Mouse (Mus musculus): ENCODE data around the gene Tbc1d7. TPM values are rescaled to one million over a fixed set of nuclear protein-coding genes. Genes with fewer than 3 reads are reported as not detected.
A peak's percentile ranks its signal among the peaks of the same experiment; 100 is the strongest.

Tbc1d7 gene
- polyA plus RNA-seq, 2 experiments = 4.7 to 12.6 TPM

GRCm38 (mm10) chr13:43209560-43209959, 38.3 kb upstream of the Tbc1d7 start:
- 31% methylated on average over 5 of the region's 5 CpGs for WGBS (ENCODE audit: insufficient replicate concordance)
- TF ChIP-seq CTCF (IDR thresholded peaks at IDR 0.05; ENCODE audit: low read depth) (no peak), EP300 (IDR thresholded peaks at IDR 0.05; ENCODE audit: low read depth) (no peak)
- no peaks in the 10 kb centered on the region for H3K36me3 ChIP-seq (replicated peaks; ENCODE audit: control insufficient read depth, insufficient read depth, low read depth)
- no peak overlapping the region for H3K9ac ChIP-seq (replicated peaks)
- no peak overlapping the region for H3K27ac ChIP-seq
- DNase-seq (ENCODE audit: low read depth in 3 of 3, low spot score in 3 of 3) (no peak), ATAC-seq (ENCODE audit: insufficient read depth) (no peak)
- H3K4me3 ChIP-seq (ENCODE audit: insufficient read depth in 1 of 2, low read depth in 2 of 2, low read length in 2 of 2) = no peak overlapping the region
- peaks cover 6 to 16% of the 10 kb centered on the region in 2 experiments for H3K4me1 ChIP-seq (replicated peaks; ENCODE audit: control insufficient read depth in 2 of 2, insufficient read depth in 2 of 2, low read length in 1 of 2)
- H3K4me2 ChIP-seq (ENCODE audit: low read depth) = no peak overlapping the region
- H3K9me3 ChIP-seq (ENCODE audit: control insufficient read depth, low read length) = no peaks in the 10 kb centered on the region
- H3K27me3 ChIP-seq (ENCODE audit: control insufficient read depth, insufficient read depth, low read length) = no peaks in the 10 kb centered on the region; the same call in none of the 2 replicates

DNA sequence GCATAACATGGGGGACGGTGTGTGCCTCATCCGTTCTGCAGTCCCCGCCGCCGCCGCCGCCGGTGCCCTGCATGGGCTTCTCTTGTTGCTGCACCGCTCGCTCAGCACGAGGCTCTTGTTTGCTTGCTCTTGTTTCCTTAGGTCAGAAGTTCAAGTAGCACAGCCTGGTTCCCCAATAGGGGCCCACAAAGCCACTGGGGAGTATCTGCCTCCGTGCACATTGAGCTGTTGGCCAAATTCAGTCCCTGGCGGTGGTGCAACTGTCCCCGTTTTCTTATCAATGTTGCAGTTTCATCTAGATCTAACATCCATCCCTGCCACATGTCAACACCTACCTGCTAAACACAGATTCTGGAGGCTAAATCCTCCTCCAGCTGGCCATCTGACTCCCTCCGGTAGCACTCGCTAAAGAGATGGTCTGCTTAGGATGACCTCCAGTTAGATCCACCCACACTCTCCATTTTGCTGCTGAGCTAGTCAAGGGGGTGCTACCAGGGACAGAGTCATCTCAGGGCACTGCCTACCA, 37.7 kb upstream of the Tbc1d7 start:
- H3K9ac ChIP-seq (replicated peaks) = no peak overlapping the region
- no peak for TF ChIP-seq CTCF (IDR thresholded peaks at IDR 0.05; ENCODE audit: low read depth)
- peak; percentile 67 for TF ChIP-seq EP300 (IDR thresholded peaks at IDR 0.05; ENCODE audit: low read depth)
- ATAC-seq (ENCODE audit: insufficient read depth) (peak; percentile 62), DNase-seq (ENCODE audit: low read depth in 3 of 3, low spot score in 3 of 3) (no peak)
- H3K4me3 ChIP-seq (ENCODE audit: insufficient read depth in 1 of 2, low read depth in 2 of 2, low read length in 2 of 2) = no peak overlapping the region
- peaks cover 6 to 16% of the 10 kb centered on the region in 2 experiments for H3K4me1 ChIP-seq (replicated peaks; ENCODE audit: control insufficient read depth in 2 of 2, insufficient read depth in 2 of 2, low read length in 1 of 2)
- no peak overlapping the region for H3K27ac ChIP-seq
- H3K9me3 ChIP-seq (ENCODE audit: control insufficient read depth, low read length) = no peaks in the 10 kb centered on the region
- no peaks in the 10 kb centered on the region; the same call in 1 of the 2 replicates for H3K27me3 ChIP-seq (ENCODE audit: control insufficient read depth, insufficient read depth, low read length)
- H3K36me3 ChIP-seq (replicated peaks; ENCODE audit: control insufficient read depth, insufficient read depth, low read depth) = no peaks in the 10 kb centered on the region
- peak overlapping the region; percentile 31 for H3K4me2 ChIP-seq (ENCODE audit: low read depth)
- WGBS (ENCODE audit: insufficient replicate concordance) = 24% methylated on average over 16 of the region's 16 CpGs

DNA sequence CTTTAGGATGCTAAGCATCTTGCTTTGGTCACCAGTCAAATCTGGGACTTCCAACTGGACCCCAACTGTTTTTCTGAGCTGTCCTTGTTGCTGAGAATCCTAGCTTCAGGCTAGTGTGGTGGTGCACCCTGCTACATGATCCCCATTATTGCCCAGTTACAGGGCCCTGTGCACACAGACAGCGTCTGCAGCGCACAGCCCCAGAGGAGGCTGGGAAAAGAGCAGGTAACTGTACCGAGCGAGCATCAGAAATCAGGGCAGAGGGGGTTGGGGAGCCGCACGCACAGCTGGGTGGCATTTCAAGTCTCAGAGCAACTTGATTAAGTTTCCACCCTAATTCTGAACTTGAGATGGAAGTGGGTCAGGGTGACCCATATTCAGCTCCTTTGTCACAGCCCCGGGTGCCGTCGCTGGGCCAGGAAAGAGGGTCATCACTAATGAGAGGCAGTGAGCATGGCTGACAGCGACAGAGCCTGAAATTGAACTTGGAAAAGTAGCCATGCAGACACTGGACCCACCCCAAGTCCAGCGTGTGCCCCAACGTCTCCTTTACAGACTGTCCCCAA, 34.9 kb upstream of the Tbc1d7 start:
- DNase-seq (ENCODE audit: low read depth in 3 of 3, low spot score in 3 of 3) = no peak

DNA sequence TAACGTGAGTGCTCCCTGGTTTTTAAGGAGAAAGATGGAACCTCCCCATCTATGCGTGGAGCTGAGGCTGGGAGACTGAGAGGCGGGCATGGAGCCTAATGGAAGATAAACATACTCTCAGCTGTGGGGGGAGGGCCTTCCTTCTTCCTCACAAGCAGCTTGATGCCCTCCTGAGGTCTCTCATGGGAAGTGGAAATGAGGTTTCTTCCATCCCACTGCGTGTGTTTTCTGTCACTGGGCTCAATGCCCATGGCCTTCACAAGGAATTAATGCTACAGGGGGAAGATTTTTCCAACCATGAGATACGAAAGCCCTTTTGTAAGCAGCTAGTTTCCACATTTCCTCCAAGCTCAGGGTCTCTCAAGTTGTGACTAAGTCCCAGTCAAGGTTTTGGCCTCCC, 32.3 kb upstream of the Tbc1d7 start:
- Histone ChIP-seq H3K9me3 (ENCODE audit: control insufficient read depth, low read length) (no peaks in the 10 kb centered on the region), H3K27me3 (ENCODE audit: control insufficient read depth, insufficient read depth, low read length) (no peaks in the 10 kb centered on the region), H3K4me3 (ENCODE audit: insufficient read depth in 1 of 2, low read depth in 2 of 2, low read length in 2 of 2) (no peak overlapping the region), H3K4me2 (ENCODE audit: low read depth) (no peak overlapping the region), H3K36me3 (replicated peaks; ENCODE audit: control insufficient read depth, insufficient read depth, low read depth) (no peaks in the 10 kb centered on the region), H3K27ac (no peak overlapping the region), H3K4me1 (replicated peaks; ENCODE audit: control insufficient read depth in 2 of 2, insufficient read depth in 2 of 2, low read length in 1 of 2) (peaks cover 0 to 4% of the 10 kb centered on the region in 2 experiments; a peak in 2 of 4 replicates), H3K9ac (replicated peaks) (no peak overlapping the region)
- ATAC-seq (ENCODE audit: insufficient read depth) = no peak
- TF ChIP-seq CTCF (IDR thresholded peaks at IDR 0.05; ENCODE audit: low read depth) (no peak), EP300 (IDR thresholded peaks at IDR 0.05; ENCODE audit: low read depth) (no peak)
- WGBS (ENCODE audit: insufficient replicate concordance) = 28% methylated on average over 5 of the region's 5 CpGs
- DNase-seq (ENCODE audit: low read depth in 3 of 3, low spot score in 3 of 3) = no peak

More for the DNA sequence above, 34.9 kb upstream of the Tbc1d7 start:
- TF ChIP-seq CTCF (IDR thresholded peaks at IDR 0.05; ENCODE audit: low read depth) = no peak
- TF ChIP-seq EP300 (IDR thresholded peaks at IDR 0.05; ENCODE audit: low read depth) = no peak
- Histone ChIP-seq H3K4me2 (ENCODE audit: low read depth) (no peak overlapping the region), H3K4me3 (ENCODE audit: insufficient read depth in 1 of 2, low read depth in 2 of 2, low read length in 2 of 2) (no peak overlapping the region), H3K4me1 (replicated peaks; ENCODE audit: control insufficient read depth in 2 of 2, insufficient read depth in 2 of 2, low read length in 1 of 2) (peaks cover 6 to 14% of the 10 kb centered on the region in 2 experiments), H3K9ac (replicated peaks) (no peak overlapping the region), H3K9me3 (ENCODE audit: control insufficient read depth, low read length) (no peaks in the 10 kb centered on the region), H3K36me3 (replicated peaks; ENCODE audit: control insufficient read depth, insufficient read depth, low read depth) (no peaks in the 10 kb centered on the region), H3K27ac (no peak overlapping the region), H3K27me3 (ENCODE audit: control insufficient read depth, insufficient read depth, low read length) (no peaks in the 10 kb centered on the region; the same call in 1 of the 2 replicates)
- no peak for ATAC-seq (ENCODE audit: insufficient read depth)
- WGBS (ENCODE audit: insufficient replicate concordance) = 76% methylated on average over 12 of the region's 12 CpGs

DNA sequence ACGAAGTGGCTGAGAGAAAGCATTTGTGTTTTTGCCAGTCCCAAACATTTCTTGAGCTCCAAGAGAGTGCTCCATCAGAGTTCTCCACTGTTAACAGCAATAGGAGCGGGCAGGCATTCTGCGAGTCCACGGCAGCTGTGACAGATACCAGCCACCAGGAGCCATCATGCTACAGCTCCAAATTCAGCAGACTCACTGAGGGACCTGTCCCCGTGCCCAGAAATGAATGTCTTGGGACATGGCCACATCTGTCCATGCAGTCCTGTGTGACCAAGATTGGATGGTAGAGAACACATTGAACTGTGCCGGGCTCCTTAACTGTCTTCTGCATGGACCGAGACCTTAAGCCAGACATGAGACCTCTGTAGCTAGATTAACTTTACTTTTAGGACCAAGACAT, 31.9 kb upstream of the Tbc1d7 start:
- WGBS (ENCODE audit: insufficient replicate concordance) = 70% methylated on average over 7 of the region's 7 CpGs
- ATAC-seq (ENCODE audit: insufficient read depth) (no peak), DNase-seq (ENCODE audit: low read depth in 3 of 3, low spot score in 3 of 3) (no peak)

More for the DNA sequence above, 31.9 kb upstream of the Tbc1d7 start:
- Histone ChIP-seq H3K27ac (no peak overlapping the region), H3K9me3 (ENCODE audit: control insufficient read depth, low read length) (no peaks in the 10 kb centered on the region), H3K4me1 (replicated peaks; ENCODE audit: control insufficient read depth in 2 of 2, insufficient read depth in 2 of 2, low read length in 1 of 2) (peaks cover 0 to 2% of the 10 kb centered on the region in 2 experiments; a peak in 1 of 4 replicates), H3K4me2 (ENCODE audit: low read depth) (no peak overlapping the region), H3K36me3 (replicated peaks; ENCODE audit: control insufficient read depth, insufficient read depth, low read depth) (no peaks in the 10 kb centered on the region), H3K4me3 (ENCODE audit: insufficient read depth in 1 of 2, low read depth in 2 of 2, low read length in 2 of 2) (no peak overlapping the region), H3K27me3 (ENCODE audit: control insufficient read depth, insufficient read depth, low read length) (no peaks in the 10 kb centered on the region), H3K9ac (replicated peaks) (no peak overlapping the region)
- no peak for TF ChIP-seq EP300 (IDR thresholded peaks at IDR 0.05; ENCODE audit: low read depth)
- TF ChIP-seq CTCF (IDR thresholded peaks at IDR 0.05; ENCODE audit: low read depth) = no peak

Measured in liver, embryonic 14.5 days (tissue).